Mouse (Mus musculus) hindbrain, postnatal 0 days (tissue): Measurements from ENCODE around the gene Lrrc47. TPM values are rescaled to one million over a fixed set of nuclear protein-coding genes. Genes with fewer than 3 reads are reported as not detected.

Experiments used
- ATAC-seq: fragments of 200-750 bp; cut with Nextera tagmentation; 2 replicates; pipeline ENCODE4 v1.8.0; 2017; ENCODE audit warnings: mild to moderate bottlenecking, moderate TSS enrichment, moderate library complexity
- DNase-seq: peaks from one replicate; pipeline ENCODE4 v3.0.0-alpha.2; 2015; ENCODE audit warnings: low spot score
- H3K27ac ChIP-seq: fragments of 300-500 bp; sonication (generic); 2 replicates; pipeline ENCODE4 v1.5.1; 2014; ENCODE audit warnings: mild to moderate bottlenecking
- H3K27me3 ChIP-seq: fragments of 300-500 bp; sonication (generic); 2 replicates; pipeline ENCODE4 v1.6.1; 2014; ENCODE audit warnings: low read length, mixed read lengths; ENCODE audit not compliant: insufficient read depth
- H3K36me3 ChIP-seq: fragments of 300-500 bp; sonication (generic); 2 replicates; pipeline ENCODE4 v1.6.1; 2014; ENCODE audit warnings: low read length, mixed read lengths; ENCODE audit not compliant: insufficient read depth
- H3K4me1 ChIP-seq: fragments of 300-500 bp; sonication (generic); 2 replicates; pipeline ENCODE4 v1.6.1; 2014; ENCODE audit warnings: antibody characterized with exemption, low read length, mixed read lengths; ENCODE audit not compliant: insufficient read depth
- H3K4me2 ChIP-seq: fragments of 300-500 bp; sonication (generic); 2 replicates; pipeline ENCODE4 v1.6.1; 2014; ENCODE audit warnings: low read depth, mild to moderate bottlenecking, low read length, moderate library complexity, mixed read lengths
- H3K4me3 ChIP-seq: fragments of 300-500 bp; sonication (generic); 2 replicates; pipeline ENCODE4 v1.5.1; 2014; ENCODE audit warnings: low read length
- H3K9ac ChIP-seq: fragments of 300-500 bp; sonication (generic); replicated peaks from 2 replicates; pipeline ENCODE4 v1.6.1; 2014; ENCODE audit warnings: mild to moderate bottlenecking, low read length, moderate library complexity, mixed read lengths
- H3K9me3 ChIP-seq: fragments of 300-500 bp; sonication (generic); 2 replicates; pipeline ENCODE4 v1.6.1; 2016; ENCODE audit warnings: low read length, mixed read lengths
- CTCF ChIP-seq: IDR thresholded peaks from 2 replicates; pipeline ENCODE4 v1.5.1; 2016; ENCODE audit warnings: antibody characterized with exemption, control low read depth, low read depth
- WGBS: fragments of 180-500 bp; shearing (Covaris S2); extraction: QIAGEN DNeasy Blood & Tissue Kit; methylation state at CpG from one replicate; pipeline ENCODE4 v1.1.7; 2014; 5-methylcytosine and 5-hydroxymethylcytosine counted together
- polyA plus RNA-seq: library from polyadenylated mRNA; unstranded; fragments of >200 nt; fragmentation: Nextera tagmentation; extraction: Ambion mirVana; gene quantifications from 2 replicates; pipeline ENCODE4 v1.2.1, GENCODE M21; 2015
- total RNA-seq: library from RNA; depleted of rRNA; stranded (reverse); fragments of >200 nt; gene quantifications from 2 replicates; pipeline ENCODE4 v1.2.3, GENCODE M21; 2014

Gene Lrrc47
- total and polyA plus RNA-seq, 2 experiments from 2014 or later, result 22.0 to 32.1 TPM

DNA sequence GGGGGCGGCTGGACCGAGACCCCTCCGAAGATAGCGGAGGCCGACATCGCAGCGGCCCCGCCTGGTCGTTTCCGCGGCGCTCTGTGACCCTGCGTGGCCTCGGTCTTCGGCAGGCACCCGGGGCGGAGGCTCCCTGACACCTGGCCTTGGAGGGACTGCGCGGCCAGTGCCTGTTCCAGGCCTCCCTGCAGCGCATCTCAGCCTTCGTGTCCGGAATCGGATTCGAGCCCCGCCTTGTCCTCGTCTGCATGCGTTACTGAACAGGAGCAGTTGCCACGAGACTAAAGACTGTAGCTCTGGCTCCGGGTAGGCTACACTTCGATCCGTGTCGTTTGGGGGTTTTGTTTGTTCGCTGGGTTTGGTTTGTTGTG is 36.3 kb upstream of the Lrrc47 start:
- Histone ChIP-seq H3K9ac (peak overlapping the region; percentile 79), H3K4me2 (peak overlapping the region; percentile 95), H3K27ac (peak overlapping the region; percentile 85), H3K27me3 (no peaks in the 10 kb centered on the region), H3K4me3 (peak overlapping the region; percentile 81), H3K9me3 (no peaks in the 10 kb centered on the region), H3K4me1 (peaks cover 7% of the 10 kb centered on the region), H3K36me3 (peaks cover 21% of the 10 kb centered on the region; the same call in 1 of the 2 replicates)
- ATAC-seq, result peak; percentile 69; the same call in 1 of the 2 replicates
- peak; percentile 57 for DNase-seq
- no peak for TF ChIP-seq CTCF
- WGBS, result under 1% methylated on average over 32 of the region's 33 CpGs

DNA sequence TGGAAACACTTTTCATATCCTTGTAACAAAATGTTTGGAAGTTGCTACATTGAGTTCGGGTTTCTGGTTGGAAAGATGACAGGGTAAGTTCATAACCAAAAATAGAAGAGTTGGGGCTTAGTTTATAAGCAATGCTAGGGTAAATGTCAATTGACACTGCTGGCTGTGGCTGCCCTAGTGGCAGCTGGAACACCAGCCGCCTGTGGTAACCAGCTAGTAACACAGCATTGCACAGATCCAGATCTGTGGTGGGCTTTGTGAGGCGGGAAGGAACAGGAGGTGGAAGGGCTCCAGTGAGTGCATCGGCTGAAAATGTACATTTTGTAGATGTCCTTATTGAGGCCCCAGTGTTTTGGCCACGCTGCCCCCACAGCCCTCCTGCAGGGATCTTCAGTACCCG is 35.8 kb upstream of the Lrrc47 start:
- peaks cover 7% of the 10 kb centered on the region for H3K4me1 ChIP-seq
- no peak overlapping the region for H3K27ac ChIP-seq
- no peak for ATAC-seq
- H3K9me3 ChIP-seq, result no peaks in the 10 kb centered on the region
- peak overlapping the region; percentile 79; the same call in 1 of the 2 replicates for H3K9ac ChIP-seq
- no peak for DNase-seq
- H3K36me3 ChIP-seq, result peaks cover 23% of the 10 kb centered on the region; the same call in 1 of the 2 replicates
- H3K4me2 ChIP-seq, result peak overlapping the region; percentile 95
- peak overlapping the region; percentile 81 for H3K4me3 ChIP-seq
- peak; percentile 31; the same call in 1 of the 2 replicates for TF ChIP-seq CTCF
- no peaks in the 10 kb centered on the region for H3K27me3 ChIP-seq
- 32% methylated on average over 6 of the region's 6 CpGs for WGBS

DNA sequence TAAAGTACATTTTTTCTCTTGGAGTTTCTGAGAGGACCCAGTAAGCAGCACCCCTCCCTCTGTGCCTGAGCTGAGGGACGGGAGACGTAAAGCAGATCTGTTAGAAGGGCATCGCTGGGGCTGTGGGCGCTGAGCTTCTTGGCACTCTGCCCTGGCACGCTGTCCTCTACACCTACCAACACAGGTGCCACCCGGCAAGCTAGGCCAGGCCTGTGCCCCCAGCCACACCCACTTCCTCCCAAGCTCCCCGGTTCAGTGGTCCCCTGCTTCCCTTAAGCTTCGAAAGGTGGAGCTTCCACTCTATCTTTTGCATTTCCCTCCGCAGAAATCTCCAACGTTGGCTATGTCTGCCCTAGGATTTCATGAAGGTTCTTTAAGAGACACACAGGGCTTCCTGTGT is 32.3 kb upstream of the Lrrc47 start:
- Histone ChIP-seq H3K36me3 (peaks cover 43% of the 10 kb centered on the region), H3K9ac (no peak overlapping the region), H3K4me1 (peaks cover 7% of the 10 kb centered on the region), H3K27me3 (no peaks in the 10 kb centered on the region), H3K4me3 (no peak overlapping the region), H3K4me2 (no peak overlapping the region), H3K9me3 (no peaks in the 10 kb centered on the region), H3K27ac (no peak overlapping the region)
- TF ChIP-seq CTCF, result no peak
- ATAC-seq, result no peak
- no peak for DNase-seq
- 88% methylated on average over 10 of the region's 10 CpGs for WGBS

DNA sequence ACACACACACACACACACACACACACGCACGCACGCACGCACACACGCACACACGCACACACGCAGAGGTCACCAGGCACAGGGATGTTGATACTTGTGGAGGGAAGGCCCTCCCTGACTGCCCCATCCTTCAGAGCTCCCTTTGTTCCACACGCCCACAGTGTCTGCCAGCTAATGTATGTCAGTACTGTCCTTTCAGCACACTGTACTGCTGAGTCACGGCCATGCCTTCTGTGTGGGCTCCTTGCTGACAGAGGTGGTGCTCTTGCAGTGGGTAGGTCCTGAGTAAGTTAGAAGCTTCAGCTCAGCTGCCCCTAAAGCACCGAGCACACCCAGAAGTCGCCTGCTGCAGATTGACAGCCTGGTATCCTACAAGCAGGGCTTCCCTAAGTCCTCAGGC is 31.1 kb upstream of the Lrrc47 start:
- H3K27me3 ChIP-seq, result no peaks in the 10 kb centered on the region
- H3K4me1 ChIP-seq, result peaks cover 7% of the 10 kb centered on the region
- no peak overlapping the region for H3K4me2 ChIP-seq
- no peak overlapping the region for H3K9ac ChIP-seq
- WGBS, result 90% methylated on average over 11 of the region's 11 CpGs
- H3K4me3 ChIP-seq, result no peak overlapping the region
- DNase-seq (no peak), ATAC-seq (no peak)
- no peak for TF ChIP-seq CTCF
- H3K36me3 ChIP-seq, result peaks cover 56% of the 10 kb centered on the region
- no peaks in the 10 kb centered on the region for H3K9me3 ChIP-seq
- no peak overlapping the region for H3K27ac ChIP-seq

DNA sequence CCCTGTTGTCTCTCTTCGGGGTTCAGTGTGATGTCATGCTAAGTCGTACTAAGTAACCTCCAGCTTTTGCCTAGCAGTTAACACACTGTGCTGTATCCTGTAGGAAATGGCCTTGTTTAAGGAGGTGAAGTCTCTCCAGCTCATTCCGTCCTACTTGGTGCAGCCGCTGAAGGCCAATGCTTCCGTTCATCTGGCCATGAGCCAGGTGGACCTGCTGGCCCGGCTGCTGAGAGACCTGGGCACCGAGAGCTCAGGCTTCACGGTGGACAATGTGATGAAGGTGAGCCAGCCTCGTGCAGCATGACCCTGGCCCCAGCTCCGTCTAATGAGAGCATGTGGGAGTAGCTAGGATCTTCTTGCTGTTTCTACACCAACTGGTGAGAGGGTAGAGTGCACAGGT is 18.8 kb upstream of the Lrrc47 start:
- Histone ChIP-seq H3K4me3 (no peak overlapping the region), H3K36me3 (peaks cover 87% of the 10 kb centered on the region)

DNA sequence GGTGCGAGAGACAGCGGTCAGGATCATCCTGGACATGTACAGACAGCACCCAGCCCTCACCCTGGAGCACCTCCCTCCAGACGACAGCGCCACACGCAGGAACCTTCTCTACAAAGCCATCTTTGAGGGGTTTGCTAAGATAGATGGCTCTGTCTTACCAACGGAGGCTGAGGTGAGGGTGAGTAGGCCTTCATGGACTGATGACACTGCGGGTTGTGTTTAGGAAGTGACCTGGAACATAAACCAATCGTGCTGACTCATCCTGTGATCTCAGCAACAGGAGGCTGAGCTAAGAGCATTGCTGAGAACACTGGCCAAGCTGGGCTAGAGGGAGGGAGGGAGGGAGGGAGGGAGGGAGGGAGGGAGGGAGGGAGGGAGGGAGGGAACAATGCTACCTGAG is 18.0 kb upstream of the Lrrc47 start:
- DNase-seq, result no peak
- H3K4me3 ChIP-seq, result no peak overlapping the region
- H3K27me3 ChIP-seq, result no peaks in the 10 kb centered on the region
- peaks cover 86% of the 10 kb centered on the region for H3K36me3 ChIP-seq
- H3K9me3 ChIP-seq, result no peaks in the 10 kb centered on the region
- no peak overlapping the region for H3K27ac ChIP-seq
- H3K4me1 ChIP-seq, result no peaks in the 10 kb centered on the region
- H3K9ac ChIP-seq, result no peak overlapping the region
- TF ChIP-seq CTCF, result no peak
- H3K4me2 ChIP-seq, result no peak overlapping the region
- ATAC-seq, result no peak
- whole genome bisulfite sequencing, result 91% methylated on average over 8 of the region's 8 CpGs

More for the DNA sequence above, 18.8 kb upstream of the Lrrc47 start:
- Histone ChIP-seq H3K27ac (no peak overlapping the region), H3K9ac (no peak overlapping the region), H3K9me3 (no peaks in the 10 kb centered on the region), H3K27me3 (no peaks in the 10 kb centered on the region), H3K4me1 (no peaks in the 10 kb centered on the region), H3K4me2 (no peak overlapping the region)
- TF ChIP-seq CTCF, result no peak
- DNase-seq (no peak), ATAC-seq (no peak)
- 89% methylated on average over 10 of the region's 10 CpGs for WGBS

DNA sequence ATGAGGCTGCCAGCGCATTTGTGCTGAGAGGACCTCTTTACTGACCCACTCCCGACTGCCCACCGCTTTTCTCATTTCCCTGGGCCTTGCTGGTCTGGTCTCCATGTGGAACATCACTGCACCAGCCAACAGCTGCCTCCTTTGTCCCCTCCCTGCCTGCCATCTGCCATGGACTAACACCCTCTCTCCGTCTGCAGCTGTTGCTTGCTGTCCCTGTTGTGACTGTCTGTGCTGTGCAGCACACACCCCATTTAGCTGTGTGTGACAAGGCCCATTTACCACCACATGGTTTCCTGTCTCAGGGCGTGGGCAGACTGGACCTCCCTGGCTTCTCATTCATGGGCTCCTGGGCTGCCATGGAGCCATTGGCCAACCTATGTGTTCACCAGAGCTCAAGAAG is 6.0 kb upstream of the Lrrc47 start:
- Histone ChIP-seq H3K9ac (no peak overlapping the region), H3K27me3 (no peaks in the 10 kb centered on the region), H3K9me3 (no peaks in the 10 kb centered on the region), H3K4me3 (no peak overlapping the region), H3K4me1 (no peaks in the 10 kb centered on the region), H3K27ac (no peak overlapping the region), H3K36me3 (peaks cover 47% of the 10 kb centered on the region), H3K4me2 (no peak overlapping the region)
- no peak for DNase-seq
- TF ChIP-seq CTCF, result no peak
- peak; percentile 28; the same call in 1 of the 2 replicates for ATAC-seq
- WGBS, result 73% methylated on average over 5 of the region's 5 CpGs
